Mouse (Mus musculus): ENCODE measurements around the gene Smarcd3. TPM values are rescaled to one million over a fixed set of nuclear protein-coding genes. Genes with fewer than 3 reads are reported as not detected.

The Smarcd3 gene
- polyA plus RNA-seq, 1 experiment: 2.5 TPM

DNA sequence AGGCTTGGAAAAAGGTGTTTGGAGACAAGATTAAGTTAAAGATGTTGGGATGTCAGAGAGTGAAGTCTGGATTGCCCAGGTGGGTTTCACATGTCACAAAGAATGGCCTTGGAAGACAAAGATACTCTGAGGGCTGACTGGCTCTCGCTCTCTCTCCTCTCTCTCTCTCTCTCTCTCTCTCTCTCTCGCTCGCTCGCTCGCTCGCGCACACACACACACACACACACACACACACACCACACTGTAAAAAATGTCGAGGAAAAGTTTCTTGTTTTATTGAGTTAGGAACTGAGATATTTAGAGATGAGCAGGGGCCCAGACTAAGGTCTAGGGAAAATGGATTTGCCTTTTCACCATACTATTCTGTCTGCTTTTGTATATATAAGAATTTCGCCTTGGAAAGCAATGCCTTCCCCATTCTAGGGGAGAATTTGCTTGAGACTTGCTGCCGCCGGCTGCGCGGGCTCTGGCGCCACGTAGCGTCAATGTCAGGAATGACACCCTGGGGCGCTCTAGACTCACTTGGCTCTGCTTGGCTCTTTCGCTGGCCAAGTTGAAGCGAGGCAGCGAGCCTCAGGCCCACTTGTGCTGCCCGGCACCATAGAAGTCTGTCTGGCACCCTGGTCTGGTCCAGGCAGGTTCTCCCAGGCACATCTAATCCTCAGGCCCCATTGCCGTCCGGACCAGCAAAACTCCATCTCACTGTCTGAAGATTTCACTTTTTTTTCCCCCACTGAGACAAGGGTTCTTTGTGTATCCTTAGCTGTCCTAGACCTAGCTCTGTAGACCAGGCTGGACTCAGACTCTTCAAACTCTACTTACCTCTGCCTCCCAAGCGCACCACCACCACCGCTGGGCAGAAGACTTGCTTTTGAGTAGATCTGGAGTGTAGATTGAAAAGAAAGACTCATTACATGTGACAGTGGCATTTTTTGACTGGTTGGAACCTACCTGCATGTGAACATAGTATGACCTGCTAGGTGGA lies 27.8 kb upstream of the Smarcd3 start:
- Histone ChIP-seq H3K4me1 (ENCODE audit: control insufficient read depth, insufficient read depth, insufficient read length) (no peaks in the 10 kb centered on the region), H3K36me3 (ENCODE audit: control insufficient read depth, insufficient read depth, low read length) (no peaks in the 10 kb centered on the region), H3K27ac (ENCODE audit: insufficient read depth, low read length) (no peak overlapping the region), H3K27me3 (ENCODE audit: control insufficient read depth, insufficient read depth, low read length) (no peaks in the 10 kb centered on the region), H3K4me3 (ENCODE audit: extremely low read depth, insufficient read depth, insufficient read length) (no peak overlapping the region)
- no peak for TF ChIP-seq POLR2A (IDR thresholded peaks at IDR 0.05; ENCODE audit: low read depth, low read length)
- peak; percentile 94 for TF ChIP-seq CTCF (IDR thresholded peaks at IDR 0.05; ENCODE audit: extremely low read depth, insufficient read depth, insufficient read length, insufficient replicate concordance)
- peak in 1 of 2 experiments; percentile 55 for DNase-seq (ENCODE audit: low read depth in 1 of 2, low spot score in 2 of 2)
- WGBS: 36% methylated on average over 25 of the region's 25 CpGs

- H3K4me3 ChIP-seq (ENCODE audit: extremely low read depth, insufficient read depth, insufficient read length): no peak overlapping the region
- no peak overlapping the region for H3K27ac ChIP-seq (ENCODE audit: insufficient read depth, low read length)
- no peak for DNase-seq (ENCODE audit: low read depth in 1 of 2, low spot score in 2 of 2)
- 85% methylated on average over 6 of the region's 6 CpGs for WGBS
- TF ChIP-seq CTCF (IDR thresholded peaks at IDR 0.05; ENCODE audit: extremely low read depth, insufficient read depth, insufficient read length, insufficient replicate concordance) (no peak), POLR2A (IDR thresholded peaks at IDR 0.05; ENCODE audit: low read depth, low read length) (no peak)
- no peaks in the 10 kb centered on the region for H3K4me1 ChIP-seq (ENCODE audit: control insufficient read depth, insufficient read depth, insufficient read length)
- H3K36me3 ChIP-seq (ENCODE audit: control insufficient read depth, insufficient read depth, low read length): no peaks in the 10 kb centered on the region
- H3K27me3 ChIP-seq (ENCODE audit: control insufficient read depth, insufficient read depth, low read length): no peaks in the 10 kb centered on the region
Measured at GRCm38 (mm10) chr5:24651356-24651755, 27.1 kb upstream of the Smarcd3 start.

DNA sequence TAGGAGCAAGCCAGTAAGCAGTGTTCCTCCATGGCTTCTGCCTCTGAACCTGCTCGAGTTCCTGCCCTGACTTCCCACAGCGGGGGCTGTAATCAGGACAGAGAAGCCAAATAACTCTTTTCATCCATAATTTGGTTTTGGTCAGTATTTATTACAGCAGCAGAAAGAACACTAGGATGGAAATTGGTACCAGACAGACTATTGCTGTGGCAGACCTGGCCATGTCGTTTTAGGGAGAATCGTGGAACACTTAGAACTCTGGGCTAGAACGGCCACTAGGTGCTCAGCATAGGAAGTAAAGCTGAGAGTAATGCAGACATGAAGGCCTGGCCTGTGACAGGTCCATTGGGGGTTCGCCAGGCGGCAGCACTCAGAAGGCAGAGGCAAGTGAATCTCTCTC lies 25.5 kb upstream of the Smarcd3 start:
- no peaks in the 10 kb centered on the region for H3K27me3 ChIP-seq (ENCODE audit: control insufficient read depth, insufficient read depth, low read length)
- whole genome bisulfite sequencing: 74% methylated on average over 7 of the region's 7 CpGs
- DNase-seq (ENCODE audit: low read depth in 1 of 2, low spot score in 2 of 2): no peak

GRCm38 (mm10) chr5:24649231-24649630 lies 25.0 kb upstream of the Smarcd3 start:
- Histone ChIP-seq H3K36me3 (ENCODE audit: control insufficient read depth, insufficient read depth, low read length) (no peaks in the 10 kb centered on the region), H3K27ac (ENCODE audit: insufficient read depth, low read length) (no peak overlapping the region), H3K4me1 (ENCODE audit: control insufficient read depth, insufficient read depth, insufficient read length) (no peaks in the 10 kb centered on the region), H3K27me3 (ENCODE audit: control insufficient read depth, insufficient read depth, low read length) (no peaks in the 10 kb centered on the region), H3K4me3 (ENCODE audit: extremely low read depth, insufficient read depth, insufficient read length) (no peak overlapping the region)
- no peak for DNase-seq (ENCODE audit: low read depth in 1 of 2, low spot score in 2 of 2)
- no peak for TF ChIP-seq POLR2A (IDR thresholded peaks at IDR 0.05; ENCODE audit: low read depth, low read length)
- 76% methylated on average over 4 of the region's 4 CpGs for WGBS

More for the DNA sequence above, 25.5 kb upstream of the Smarcd3 start:
- H3K27ac ChIP-seq (ENCODE audit: insufficient read depth, low read length): no peak overlapping the region
- H3K36me3 ChIP-seq (ENCODE audit: control insufficient read depth, insufficient read depth, low read length): no peaks in the 10 kb centered on the region
- no peak overlapping the region for H3K4me3 ChIP-seq (ENCODE audit: extremely low read depth, insufficient read depth, insufficient read length)
- no peaks in the 10 kb centered on the region for H3K4me1 ChIP-seq (ENCODE audit: control insufficient read depth, insufficient read depth, insufficient read length)
- TF ChIP-seq POLR2A (IDR thresholded peaks at IDR 0.05; ENCODE audit: low read depth, low read length): no peak
- no peak for TF ChIP-seq CTCF (IDR thresholded peaks at IDR 0.05; ENCODE audit: extremely low read depth, insufficient read depth, insufficient read length, insufficient replicate concordance)

DNA sequence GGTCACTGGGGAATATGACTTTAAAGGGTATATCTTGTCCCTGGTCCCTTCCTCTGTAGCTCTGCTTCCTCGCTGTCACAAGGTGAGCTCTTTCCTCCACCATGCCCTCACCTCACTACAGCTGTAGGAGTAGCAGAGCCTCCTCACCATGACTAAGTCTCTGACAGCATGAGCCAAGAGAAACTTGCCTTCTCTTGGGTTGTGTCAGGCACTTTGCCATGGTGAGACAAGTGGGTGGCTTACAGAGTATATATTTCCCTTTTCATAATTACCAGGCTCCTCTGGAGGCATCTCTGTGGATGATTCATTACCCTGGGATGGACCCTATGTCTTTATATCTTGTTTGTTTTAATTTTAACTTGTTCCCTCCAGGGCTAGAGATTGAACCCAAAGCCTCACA lies 21.2 kb upstream of the Smarcd3 start:
- no peaks in the 10 kb centered on the region for H3K4me1 ChIP-seq (ENCODE audit: control insufficient read depth, insufficient read depth, insufficient read length)
- no peak overlapping the region for H3K27ac ChIP-seq (ENCODE audit: insufficient read depth, low read length)
- TF ChIP-seq CTCF (IDR thresholded peaks at IDR 0.05; ENCODE audit: extremely low read depth, insufficient read depth, insufficient read length, insufficient replicate concordance) (no peak), POLR2A (IDR thresholded peaks at IDR 0.05; ENCODE audit: low read depth, low read length) (no peak)
- no peak overlapping the region for H3K4me3 ChIP-seq (ENCODE audit: extremely low read depth, insufficient read depth, insufficient read length)
- WGBS: 84% methylated on average over 1 of the region's 1 CpGs
- H3K36me3 ChIP-seq (ENCODE audit: control insufficient read depth, insufficient read depth, low read length): no peaks in the 10 kb centered on the region
- no peak for DNase-seq (ENCODE audit: low read depth in 1 of 2, low spot score in 2 of 2)
- H3K27me3 ChIP-seq (ENCODE audit: control insufficient read depth, insufficient read depth, low read length): no peaks in the 10 kb centered on the region

GRCm38 (mm10) chr5:24639081-24639480 lies 14.9 kb upstream of the Smarcd3 start:
- WGBS: 87% methylated on average over 6 of the region's 6 CpGs
- no peaks in the 10 kb centered on the region for H3K4me1 ChIP-seq (ENCODE audit: control insufficient read depth, insufficient read depth, insufficient read length)

GRCm38 (mm10) chr5:24638131-24638530 lies 13.9 kb upstream of the Smarcd3 start:
- WGBS: 52% methylated on average over 6 of the region's 6 CpGs
- Histone ChIP-seq H3K27ac (ENCODE audit: insufficient read depth, low read length) (no peak overlapping the region), H3K27me3 (ENCODE audit: control insufficient read depth, insufficient read depth, low read length) (no peaks in the 10 kb centered on the region), H3K4me1 (ENCODE audit: control insufficient read depth, insufficient read depth, insufficient read length) (no peaks in the 10 kb centered on the region), H3K36me3 (ENCODE audit: control insufficient read depth, insufficient read depth, low read length) (no peaks in the 10 kb centered on the region), H3K4me3 (ENCODE audit: extremely low read depth, insufficient read depth, insufficient read length) (no peak overlapping the region)
- no peak for TF ChIP-seq CTCF (IDR thresholded peaks at IDR 0.05; ENCODE audit: extremely low read depth, insufficient read depth, insufficient read length, insufficient replicate concordance)
- TF ChIP-seq POLR2A (IDR thresholded peaks at IDR 0.05; ENCODE audit: low read depth, low read length): no peak
- DNase-seq (ENCODE audit: low read depth in 1 of 2, low spot score in 2 of 2): no peak

More at GRCm38 (mm10) chr5:24639081-24639480, 14.9 kb upstream of the Smarcd3 start:
- no peak for DNase-seq (ENCODE audit: low read depth in 1 of 2, low spot score in 2 of 2)
- Histone ChIP-seq H3K27me3 (ENCODE audit: control insufficient read depth, insufficient read depth, low read length) (no peaks in the 10 kb centered on the region), H3K4me3 (ENCODE audit: extremely low read depth, insufficient read depth, insufficient read length) (no peak overlapping the region), H3K36me3 (ENCODE audit: control insufficient read depth, insufficient read depth, low read length) (no peaks in the 10 kb centered on the region), H3K27ac (ENCODE audit: insufficient read depth, low read length) (no peak overlapping the region)
- TF ChIP-seq CTCF (IDR thresholded peaks at IDR 0.05; ENCODE audit: extremely low read depth, insufficient read depth, insufficient read length, insufficient replicate concordance) (no peak), POLR2A (IDR thresholded peaks at IDR 0.05; ENCODE audit: low read depth, low read length) (no peak)

Measured in spleen, adult 2 months (tissue).